Mouse (Mus musculus): ENCODE results near the gene Gm49366.
"Not testable (repeated sequence)": the region's sequence is repeated elsewhere in the genome, so short reads cannot be mapped to it uniquely, and the experiment has no call there.

The Gm49366 gene

DNA sequence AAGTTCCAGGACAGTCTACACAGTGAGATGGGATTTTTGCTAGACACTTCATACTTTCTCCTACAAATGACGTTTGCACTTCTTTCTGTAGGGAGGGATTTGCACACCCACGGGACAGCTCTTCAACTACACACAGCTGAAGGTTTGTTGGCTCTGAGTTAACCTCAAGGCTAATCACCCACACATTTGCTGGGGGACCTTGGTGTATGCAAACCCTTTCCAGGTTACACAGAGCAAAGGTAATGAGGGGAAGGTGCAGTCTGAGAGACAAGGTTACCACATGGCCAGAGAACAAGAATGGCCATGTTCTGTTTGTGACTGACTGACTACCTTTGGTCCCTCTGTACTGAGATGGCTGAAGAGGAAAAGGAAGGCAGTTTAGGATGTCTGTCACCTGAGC is 45.1 kb downstream of the Gm49366 start:
- no peak for DNase-seq (ENCODE audit: low read depth, low spot score)

DNA sequence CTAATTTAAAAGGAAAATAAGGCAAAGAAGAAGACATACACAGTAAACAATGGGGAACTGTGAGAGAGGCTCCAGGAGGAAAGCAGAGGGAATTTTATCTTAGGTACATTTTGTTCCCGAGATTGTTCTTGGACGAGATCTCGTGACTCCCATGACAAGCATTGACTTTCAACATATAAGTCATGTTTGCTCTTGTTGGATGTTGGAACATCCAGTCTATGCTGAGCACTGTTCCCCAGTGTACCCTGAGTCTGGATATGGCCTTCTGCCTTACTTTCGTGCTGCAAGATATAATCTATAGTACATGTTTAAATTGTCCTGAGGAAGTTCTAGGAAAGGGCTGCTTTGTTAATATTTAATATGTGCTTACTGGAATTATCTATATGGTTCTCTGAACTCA is 45.8 kb downstream of the Gm49366 start:
- DNase-seq (ENCODE audit: low read depth, low spot score), result no peak

- not testable (repeated sequence) for DNase-seq (ENCODE audit: low read depth, low spot score)
These were observed 55.9 kb downstream of the Gm49366 start for GRCm38 (mm10) chr12:84094666-84095065.

DNA sequence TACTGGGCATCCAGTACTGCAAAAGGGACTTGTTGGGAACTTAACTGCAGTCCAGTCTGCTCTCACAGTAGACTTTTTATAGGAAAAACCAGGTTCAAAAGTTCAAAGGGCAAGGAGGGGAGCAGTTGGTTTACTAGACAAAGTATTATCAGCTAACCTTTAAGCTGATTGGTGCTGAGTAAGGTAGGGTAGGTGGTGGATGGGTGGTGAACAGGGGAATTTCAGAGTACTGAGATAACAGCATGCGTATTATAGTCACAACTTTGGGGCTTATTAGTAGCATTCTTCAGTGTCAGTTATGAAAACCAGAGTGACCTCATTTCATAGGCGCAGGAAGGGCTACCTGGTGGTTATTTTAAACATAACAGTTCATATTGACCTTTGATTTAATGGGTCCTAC is 60.9 kb downstream of the Gm49366 start:
- no peak for DNase-seq (ENCODE audit: low read depth, low spot score)

- no peak for DNase-seq (ENCODE audit: low read depth, low spot score)
These were observed 61.3 kb downstream of the Gm49366 start for GRCm38 (mm10) chr12:84100071-84100470.

DNA sequence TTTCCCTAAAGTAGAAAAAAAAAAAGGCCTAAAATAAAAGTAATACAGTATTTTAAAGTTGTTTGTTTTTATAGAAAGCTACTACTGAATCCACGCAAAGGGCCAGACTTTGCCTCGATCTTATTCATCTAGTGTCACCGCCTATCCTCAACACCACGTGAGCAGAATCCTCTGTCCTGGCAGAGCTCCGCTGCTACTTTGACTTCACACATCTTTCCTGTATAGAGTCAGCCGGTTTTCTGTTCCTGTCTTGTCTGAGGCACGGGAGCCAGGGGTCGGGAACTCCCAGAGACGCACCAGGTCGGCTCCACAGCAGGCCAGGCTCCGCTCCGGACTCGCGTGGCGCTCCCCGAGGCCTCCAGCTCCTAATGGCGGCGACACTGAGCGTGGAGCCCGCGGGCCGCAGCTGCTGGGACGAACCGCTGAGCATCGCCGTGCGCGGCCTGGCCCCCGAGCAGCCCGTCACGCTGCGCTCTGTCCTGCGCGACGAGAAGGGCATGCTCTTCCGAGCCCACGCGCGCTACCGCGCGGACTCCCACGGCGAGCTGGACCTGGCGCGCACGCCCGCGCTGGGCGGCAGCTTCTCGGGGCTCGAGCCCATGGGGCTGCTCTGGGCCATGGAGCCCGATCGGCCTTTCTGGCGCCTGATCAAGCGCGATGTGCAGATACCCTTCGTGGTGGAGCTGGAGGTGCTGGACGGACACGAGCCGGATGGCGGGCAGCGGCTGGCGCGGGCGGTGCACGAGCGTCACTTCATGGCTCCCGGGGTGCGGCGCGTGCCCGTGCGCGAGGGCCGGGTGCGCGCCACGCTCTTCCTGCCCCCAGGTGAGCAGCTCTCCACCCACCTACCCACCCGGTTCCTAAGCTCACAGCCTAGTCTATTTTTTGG is 62.1 kb downstream of the Gm49366 start, which contains the start of gene Acot6:
TSS of gene Acot6 (plus strand) at position 51 of the 889 bp plus-strand sequence.
- peak; percentile 26 for DNase-seq (ENCODE audit: low read depth, low spot score)

- DNase-seq (ENCODE audit: low read depth, low spot score), result no peak
These were observed 62.7 kb downstream of the Gm49366 start for GRCm38 (mm10) chr12:84101493-84101845.

- no peak for DNase-seq (ENCODE audit: low read depth, low spot score)
These were observed 68.3 kb downstream of the Gm49366 start for GRCm38 (mm10) chr12:84107012-84107411.

- no peak for DNase-seq (ENCODE audit: low read depth, low spot score)
These were observed 69.0 kb downstream of the Gm49366 start for GRCm38 (mm10) chr12:84107692-84108091.
